In the genomic region with DNA sequence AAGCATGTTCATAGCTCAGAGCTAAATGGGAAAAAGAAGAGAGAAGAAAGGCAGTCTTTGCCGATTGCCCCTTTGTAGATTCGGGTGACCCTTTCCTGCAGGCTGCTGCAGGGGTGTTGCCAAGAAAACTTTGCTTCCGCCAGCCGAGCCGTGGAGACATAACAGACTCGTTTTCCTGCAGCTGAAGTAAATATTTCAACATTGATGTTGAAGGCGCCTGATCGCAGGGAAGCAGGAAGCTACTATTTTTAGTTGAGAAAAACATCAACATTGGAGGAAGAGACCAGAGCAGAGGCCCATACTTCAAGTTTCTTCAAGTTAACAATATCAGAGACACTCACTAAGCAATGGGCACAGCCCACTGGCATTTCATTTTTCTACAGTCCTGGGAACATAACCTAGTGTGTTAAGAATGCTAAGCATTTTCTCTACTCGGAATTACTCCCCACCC, we compare ENCODE assay signal across 9 mouse cellular contexts.
DNase-seq lines count a peak whose midpoint lies in the region; ATAC-seq and TF ChIP-seq lines count a peak whose summit lies in the region.
"Had no signal": no experiment of that assay in that cellular context is flagged by ENCODE, and none has a peak within 500 bp of the region (broad histone marks: within the 10 kb centered on the region; RNA-seq: fewer than 3 reads in every experiment).

No protein-coding gene starts in this region.

- H3K27ac ChIP-seq in lung, embryonic 15.5 days, result peak overlapping the region; percentile 89
- peak overlapping the region; percentile 56 for H3K27ac ChIP-seq in small intestine, adult 2 months (ENCODE audit: insufficient read depth, low read depth, low read length)
- H3K27ac ChIP-seq: neural tube, embryonic 12.5 days had no signal

- H3K4me2 ChIP-seq in lung, embryonic 15.5 days, result 0 out of 2 replicates have a peak overlapping the region, but pooled peaks have one; percentile 11
- H3K4me2 ChIP-seq: neural tube, embryonic 12.5 days had no signal

- no peaks in the 10 kb centered on the region for H3K9me3 ChIP-seq in lung, embryonic 15.5 days
- H3K9me3 ChIP-seq: neural tube, embryonic 12.5 days had no signal

- no peaks in the 10 kb centered on the region for H3K27me3 ChIP-seq in lung, embryonic 15.5 days
- no peaks in the 10 kb centered on the region for H3K27me3 ChIP-seq in small intestine, adult 2 months (ENCODE audit: control insufficient read depth, insufficient read depth, low read length)
- H3K27me3 ChIP-seq: neural tube, embryonic 12.5 days had no signal

- WGBS in lung, embryonic 15.5 days, result under 1% methylated on average over 9 of the region's 9 CpGs
- WGBS in small intestine, adult 2 months, result 7% methylated on average over 9 of the region's 9 CpGs

- DNase-seq in CD4-positive, CD25-positive, alpha-beta regulatory T cell, adult 2 months (ENCODE audit: low read depth, low spot score), result peak; percentile 4
- peak; percentile 59 for DNase-seq in brain, adult 2 months (ENCODE audit: low read depth, low spot score)
- DNase-seq in heart, adult 8-10 months (ENCODE audit: low spot score), result peak; percentile 84
- DNase-seq in kidney, adult 8-10 months, result peak; percentile 57 to 67
- no peak for DNase-seq in cerebellum, adult 11-12 months

- ATAC-seq in CD4-positive, CD25-positive, alpha-beta regulatory T cell, adult 4 months, result no peak
- peak; percentile 83; the same call in 1 of the 2 replicates for ATAC-seq in lung, embryonic 15.5 days (ENCODE audit: borderline replicate concordance, extremely low read depth, low FRiP score, low TSS enrichment)

- H3K9ac ChIP-seq in lung, embryonic 15.5 days, result no peak overlapping the region
- H3K9ac ChIP-seq: neural tube, embryonic 12.5 days had no signal

- H3K4me3 ChIP-seq in lung, embryonic 15.5 days, result no peak overlapping the region
- H3K4me3 ChIP-seq in small intestine, adult 2 months (ENCODE audit: low read depth, low read length), result no peak overlapping the region
- H3K4me3 ChIP-seq: neural tube, embryonic 12.5 days had no signal

- TF ChIP-seq CTCF in small intestine, adult 2 months (IDR thresholded peaks at IDR 0.05; ENCODE audit: extremely low read depth, insufficient read length, insufficient replicate concordance, low read depth, low read length), result no peak

- TF ChIP-seq POLR2A in small intestine, adult 2 months (IDR thresholded peaks at IDR 0.05; ENCODE audit: low read depth, low read length), result no peak

- H3K36me3 ChIP-seq in lung, embryonic 15.5 days, result no peaks in the 10 kb centered on the region
- H3K36me3 ChIP-seq in small intestine, adult 2 months (ENCODE audit: control insufficient read depth, insufficient read depth, low read length), result no peaks in the 10 kb centered on the region
- H3K36me3 ChIP-seq: neural tube, embryonic 12.5 days had no signal

- peaks cover 32% of the 10 kb centered on the region for H3K4me1 ChIP-seq in lung, embryonic 15.5 days
- peaks cover 24% of the 10 kb centered on the region; the same call in 1 of the 2 replicates for H3K4me1 ChIP-seq in small intestine, adult 2 months (ENCODE audit: control insufficient read depth, insufficient read depth, insufficient read length, low read length)
